Mouse (Mus musculus) kidney, embryonic 15.5 days (tissue): Measurements from ENCODE around the gene Palm. TPM values are rescaled to one million over a fixed set of nuclear protein-coding genes. Genes with fewer than 3 reads are reported as not detected.

Source experiments
- ATAC-seq: fragments of 200-750 bp; cut with Nextera tagmentation; replicated peaks from 2 replicates; pipeline ENCODE4 v1.8.0; 2017; ENCODE audit warnings: moderate TSS enrichment; ENCODE audit not compliant: low FRiP score
- H3K27ac ChIP-seq: fragments of 300-500 bp; sonication (generic); 2 replicates; pipeline ENCODE4 v1.5.1; 2015; ENCODE audit warnings: mild to moderate bottlenecking, inconsistent platforms
- H3K27me3 ChIP-seq: fragments of 300-500 bp; sonication (generic); 2 replicates; pipeline ENCODE4 v1.6.1; 2015; ENCODE audit warnings: inconsistent platforms
- H3K36me3 ChIP-seq: fragments of 300-500 bp; sonication (generic); 2 replicates; pipeline ENCODE4 v1.6.1; 2015; ENCODE audit warnings: inconsistent platforms
- H3K4me1 ChIP-seq: fragments of 300-500 bp; sonication (generic); 2 replicates; pipeline ENCODE4 v1.6.1; 2015; ENCODE audit warnings: inconsistent platforms
- H3K4me2 ChIP-seq: fragments of 300-500 bp; sonication (generic); 2 replicates; pipeline ENCODE4 v1.6.1; 2015; ENCODE audit warnings: moderate library complexity, mild to moderate bottlenecking, inconsistent platforms
- H3K4me3 ChIP-seq: fragments of 300-500 bp; sonication (generic); replicated peaks from 2 replicates; pipeline ENCODE4 v1.5.1; 2015; ENCODE audit warnings: mild to moderate bottlenecking, inconsistent platforms
- H3K9ac ChIP-seq: fragments of 300-500 bp; sonication (generic); 2 replicates; pipeline ENCODE4 v1.6.1; 2015; ENCODE audit warnings: mild to moderate bottlenecking, inconsistent platforms
- H3K9me3 ChIP-seq: fragments of 300-500 bp; sonication (generic); replicated peaks from 2 replicates; pipeline ENCODE4 v1.6.1; 2016; ENCODE audit warnings: inconsistent platforms
- WGBS: fragments of 180-500 bp; shearing (Covaris S2); methylation state at CpG from one replicate; pipeline ENCODE4 v1.1.7; 2015; ENCODE audit warnings: mixed read lengths; 5-methylcytosine and 5-hydroxymethylcytosine counted together
- polyA plus RNA-seq: library from polyadenylated mRNA; unstranded; fragments of >200 nt; fragmentation: Nextera tagmentation; extraction: Ambion mirVana; gene quantifications from 2 replicates; pipeline ENCODE4 v1.2.1, GENCODE M21; 2015

The Palm gene
- polyA plus RNA-seq, 1 experiment from 2014 or later: 158 TPM

GRCm38 (mm10) chr10:79805636-79806035 is 12.3 kb downstream of the Palm start:
- H3K9me3 ChIP-seq: no peaks in the 10 kb centered on the region
- H3K4me2 ChIP-seq: peak overlapping the region; percentile 7; the same call in 1 of the 2 replicates
- 20% methylated on average over 11 of the region's 11 CpGs for WGBS
- H3K4me1 ChIP-seq: peaks cover 75% of the 10 kb centered on the region
- H3K36me3 ChIP-seq: peaks cover 40% of the 10 kb centered on the region
- no peaks in the 10 kb centered on the region for H3K27me3 ChIP-seq
- H3K4me3 ChIP-seq: no peak overlapping the region
- peak; percentile 30 for ATAC-seq
- H3K27ac ChIP-seq: peak overlapping the region; percentile 89
- no peak overlapping the region for H3K9ac ChIP-seq

DNA sequence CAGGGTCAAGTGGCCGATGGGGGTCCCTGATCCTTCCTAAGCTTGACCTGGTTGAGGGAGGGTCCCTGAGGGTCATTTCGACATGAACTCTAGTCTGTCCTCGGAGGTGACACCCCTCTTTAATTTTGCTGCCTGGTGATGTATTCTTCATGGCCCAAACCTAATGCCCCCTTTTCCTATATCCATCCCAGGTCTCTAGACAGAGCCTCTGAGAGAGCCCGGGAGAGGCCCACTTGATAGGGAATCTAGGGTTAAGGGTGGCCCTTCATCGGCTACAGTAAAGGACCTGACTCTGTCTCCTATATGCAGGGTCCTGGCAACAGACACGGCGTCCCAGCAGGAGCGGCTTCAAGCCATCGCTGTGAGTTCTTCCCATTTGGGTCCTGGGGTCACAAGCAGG is 13.0 kb downstream of the Palm start:
- no peak overlapping the region for H3K4me3 ChIP-seq
- H3K9ac ChIP-seq: no peak overlapping the region
- no peaks in the 10 kb centered on the region for H3K27me3 ChIP-seq
- no peaks in the 10 kb centered on the region for H3K9me3 ChIP-seq
- peaks cover 43% of the 10 kb centered on the region for H3K36me3 ChIP-seq
- no peak overlapping the region for H3K4me2 ChIP-seq
- WGBS: 72% methylated on average over 9 of the region's 9 CpGs
- no peak for ATAC-seq
- peaks cover 68% of the 10 kb centered on the region for H3K4me1 ChIP-seq
- peak overlapping the region; percentile 89; the same call in 1 of the 2 replicates for H3K27ac ChIP-seq

DNA sequence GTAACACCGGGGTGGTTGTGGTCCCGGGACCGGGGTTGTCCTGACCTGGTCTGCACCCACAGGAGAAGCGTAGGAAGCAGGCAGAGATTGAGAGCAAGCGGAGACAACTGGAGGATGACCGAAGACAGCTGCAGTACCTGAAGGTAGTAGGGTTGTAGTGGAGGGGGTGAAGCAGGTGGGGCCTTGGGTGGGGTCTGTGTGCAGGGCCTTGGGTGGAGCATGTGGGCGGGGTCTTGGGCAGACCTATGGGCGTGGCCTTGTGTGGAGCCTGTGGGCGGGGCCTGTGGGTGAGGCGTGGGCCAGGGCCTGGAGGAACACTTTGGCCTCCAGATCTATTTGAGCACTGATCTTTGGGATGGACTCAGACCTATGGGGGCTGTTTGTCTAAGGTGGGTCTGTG is 13.6 kb downstream of the Palm start:
- Histone ChIP-seq H3K4me3 (no peak overlapping the region), H3K27ac (peak overlapping the region; percentile 80), H3K9ac (no peak overlapping the region), H3K36me3 (peaks cover 49% of the 10 kb centered on the region), H3K27me3 (no peaks in the 10 kb centered on the region), H3K4me1 (peaks cover 64% of the 10 kb centered on the region), H3K9me3 (no peaks in the 10 kb centered on the region), H3K4me2 (no peak overlapping the region)
- 74% methylated on average over 10 of the region's 10 CpGs for WGBS
- no peak for ATAC-seq

DNA sequence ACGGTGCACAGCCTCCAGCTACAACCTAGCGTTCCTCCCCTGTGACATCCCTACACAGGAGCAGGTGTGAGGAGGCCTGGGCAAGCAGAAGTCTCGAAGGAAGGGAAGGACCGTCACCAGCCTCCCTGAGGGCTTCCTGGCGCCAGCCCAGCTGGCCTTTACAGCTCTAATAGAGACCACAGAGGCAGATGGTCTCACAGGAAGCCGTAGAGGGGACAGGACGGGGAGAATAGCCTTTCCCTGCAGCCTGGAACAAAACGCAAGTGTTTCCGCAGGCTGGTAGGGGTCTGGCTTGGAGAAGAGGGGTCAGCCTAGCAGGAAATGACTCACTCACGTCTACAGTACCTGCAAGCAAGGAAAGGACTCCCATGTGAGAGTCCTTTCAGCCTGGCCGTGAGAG is 14.5 kb downstream of the Palm start:
- Histone ChIP-seq H3K27ac (peak overlapping the region; percentile 80), H3K4me3 (no peak overlapping the region), H3K9me3 (no peaks in the 10 kb centered on the region), H3K9ac (no peak overlapping the region), H3K36me3 (peaks cover 55% of the 10 kb centered on the region), H3K4me2 (no peak overlapping the region), H3K27me3 (no peaks in the 10 kb centered on the region), H3K4me1 (peaks cover 62% of the 10 kb centered on the region)
- no peak for ATAC-seq
- WGBS: 47% methylated on average over 11 of the region's 11 CpGs

DNA sequence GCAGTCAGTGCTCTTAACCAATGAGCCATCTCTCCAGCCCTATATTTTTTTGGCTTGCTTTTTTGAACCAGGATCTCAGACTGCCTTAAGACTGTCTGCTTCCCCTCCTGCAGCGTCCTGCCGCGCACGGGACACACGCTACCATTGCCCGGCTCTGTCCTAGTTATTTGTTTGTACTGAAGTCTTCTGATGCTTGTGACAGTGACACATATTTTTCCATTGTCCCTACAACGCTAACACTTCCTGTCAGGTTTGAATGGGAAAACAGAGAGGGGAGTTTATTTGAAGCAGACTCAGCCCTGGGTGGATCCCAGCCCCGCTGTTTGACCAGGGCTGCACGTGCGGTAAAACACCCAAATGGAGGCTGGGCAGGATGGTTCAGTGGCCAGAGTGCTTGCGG is 15.4 kb downstream of the Palm start:
- peak overlapping the region; percentile 80 for H3K27ac ChIP-seq
- 85% methylated on average over 11 of the region's 11 CpGs for WGBS

DNA sequence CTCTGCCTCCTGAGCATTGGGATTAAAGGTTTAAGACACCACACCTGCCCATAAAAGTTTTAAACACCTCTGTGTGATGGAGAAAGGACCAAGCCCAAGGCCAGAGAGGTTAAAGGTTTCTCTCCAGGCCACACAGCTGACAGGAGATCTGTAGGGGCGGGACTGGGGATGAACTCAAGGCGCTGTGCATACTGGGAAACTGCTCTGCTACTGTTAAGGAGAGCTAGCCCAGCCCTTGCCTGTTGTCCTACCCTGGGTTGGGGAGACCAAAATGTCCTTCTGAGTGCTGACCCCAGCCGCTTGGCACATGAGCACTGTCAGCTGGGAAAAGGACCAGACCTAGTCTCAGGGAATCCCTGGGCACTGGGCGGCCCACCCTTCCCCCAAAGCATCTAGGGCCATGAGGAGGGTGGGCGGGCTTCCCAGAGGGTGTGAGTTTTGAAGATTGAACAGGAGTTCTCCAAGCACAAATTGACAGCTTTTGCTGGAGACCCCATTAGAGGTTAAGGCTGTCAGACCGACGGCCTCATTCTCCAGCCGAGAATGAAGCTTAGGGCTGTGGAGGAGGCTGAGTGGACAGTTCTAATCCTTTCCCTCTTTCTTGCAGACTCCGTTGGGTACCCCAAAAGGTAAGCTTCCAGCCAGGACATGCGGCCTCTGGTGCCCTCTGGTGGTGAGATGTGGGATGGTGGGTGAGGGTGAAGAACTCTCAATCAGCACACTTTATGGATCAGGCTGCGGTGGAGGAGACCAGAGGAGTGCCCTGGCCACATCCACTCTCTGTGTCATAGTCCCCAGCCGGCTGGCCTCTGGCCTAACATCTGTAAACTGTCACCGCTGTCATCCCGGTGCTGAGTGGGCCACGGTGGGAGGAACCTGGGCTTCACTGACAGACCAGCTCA is 18.6 kb downstream of the Palm start:
- H3K9ac ChIP-seq: no peak overlapping the region
- H3K27me3 ChIP-seq: no peaks in the 10 kb centered on the region
- ATAC-seq: peak; percentile 13
- peaks cover 76% of the 10 kb centered on the region for H3K36me3 ChIP-seq
- no peak overlapping the region; the same call in 1 of the 2 replicates for H3K27ac ChIP-seq
- no peaks in the 10 kb centered on the region for H3K9me3 ChIP-seq
- 26% methylated on average over 15 of the region's 15 CpGs for WGBS
- no peak overlapping the region for H3K4me3 ChIP-seq
- no peak overlapping the region for H3K4me2 ChIP-seq
- H3K4me1 ChIP-seq: peaks cover 42% of the 10 kb centered on the region

More for the DNA sequence above, 15.4 kb downstream of the Palm start:
- Histone ChIP-seq H3K9me3 (no peaks in the 10 kb centered on the region), H3K4me2 (no peak overlapping the region), H3K4me3 (no peak overlapping the region), H3K36me3 (peaks cover 58% of the 10 kb centered on the region), H3K4me1 (peaks cover 53% of the 10 kb centered on the region), H3K9ac (no peak overlapping the region), H3K27me3 (no peaks in the 10 kb centered on the region)
- ATAC-seq: no peak

DNA sequence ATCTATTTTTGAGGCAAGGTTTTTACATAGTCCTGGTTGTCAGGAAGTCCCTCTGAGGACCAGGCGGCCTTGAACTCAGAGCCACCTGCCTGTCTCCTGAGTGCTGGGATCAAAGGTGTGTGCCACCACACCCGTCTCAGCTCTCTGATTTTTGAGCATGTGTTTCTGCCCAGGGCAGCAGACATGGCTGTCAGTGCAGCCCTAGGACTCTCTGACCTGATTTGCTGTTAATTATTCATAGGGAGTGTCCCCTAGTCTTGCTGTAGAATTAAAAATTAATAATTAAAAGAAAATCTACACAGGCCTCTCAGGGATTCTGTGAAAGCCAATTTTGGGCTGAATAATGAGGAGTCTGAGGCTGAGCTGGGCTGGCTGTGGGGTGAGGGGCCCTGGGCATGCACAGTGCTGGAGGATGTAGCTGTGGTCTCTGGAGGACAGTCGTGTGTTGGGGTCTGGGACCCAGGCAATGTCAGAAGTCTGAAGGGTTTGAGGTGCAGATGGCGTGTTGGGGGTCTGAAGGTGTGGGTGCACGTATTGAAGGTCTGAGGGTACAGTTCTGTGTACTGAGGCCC is 21.0 kb downstream of the Palm start:
- Histone ChIP-seq H3K4me3 (no peak overlapping the region), H3K36me3 (peaks cover 63% of the 10 kb centered on the region), H3K27ac (peak overlapping the region; percentile 93), H3K9ac (no peak overlapping the region), H3K4me2 (peak overlapping the region; percentile 40), H3K9me3 (no peaks in the 10 kb centered on the region), H3K27me3 (no peaks in the 10 kb centered on the region), H3K4me1 (peaks cover 34% of the 10 kb centered on the region)
- peak; percentile 73 for ATAC-seq
- WGBS: 65% methylated on average over 5 of the region's 5 CpGs

GRCm38 (mm10) chr10:79815671-79816494 is 22.5 kb downstream of the Palm start:
- H3K27ac ChIP-seq: peak overlapping the region; percentile 93
- no peaks in the 10 kb centered on the region for H3K27me3 ChIP-seq
- peaks cover 47% of the 10 kb centered on the region for H3K4me1 ChIP-seq
- 74% methylated on average over 12 of the region's 12 CpGs for WGBS
- no peaks in the 10 kb centered on the region for H3K9me3 ChIP-seq
- H3K4me2 ChIP-seq: peak overlapping the region; percentile 40
- H3K9ac ChIP-seq: no peak overlapping the region
- no peak overlapping the region; the same call in 1 of the 2 replicates for H3K4me3 ChIP-seq
- peak; percentile 41 for ATAC-seq
- H3K36me3 ChIP-seq: peaks cover 59% of the 10 kb centered on the region

GRCm38 (mm10) chr10:79817111-79817510 is 23.7 kb downstream of the Palm start:
- Histone ChIP-seq H3K4me1 (peaks cover 55% of the 10 kb centered on the region), H3K4me2 (no peak overlapping the region), H3K9ac (no peak overlapping the region), H3K27ac (peak overlapping the region; percentile 93; the same call in 1 of the 2 replicates), H3K36me3 (peaks cover 47% of the 10 kb centered on the region), H3K9me3 (no peaks in the 10 kb centered on the region), H3K4me3 (no peak overlapping the region), H3K27me3 (no peaks in the 10 kb centered on the region)
- ATAC-seq: no peak
- WGBS: 83% methylated on average over 2 of the region's 2 CpGs

DNA sequence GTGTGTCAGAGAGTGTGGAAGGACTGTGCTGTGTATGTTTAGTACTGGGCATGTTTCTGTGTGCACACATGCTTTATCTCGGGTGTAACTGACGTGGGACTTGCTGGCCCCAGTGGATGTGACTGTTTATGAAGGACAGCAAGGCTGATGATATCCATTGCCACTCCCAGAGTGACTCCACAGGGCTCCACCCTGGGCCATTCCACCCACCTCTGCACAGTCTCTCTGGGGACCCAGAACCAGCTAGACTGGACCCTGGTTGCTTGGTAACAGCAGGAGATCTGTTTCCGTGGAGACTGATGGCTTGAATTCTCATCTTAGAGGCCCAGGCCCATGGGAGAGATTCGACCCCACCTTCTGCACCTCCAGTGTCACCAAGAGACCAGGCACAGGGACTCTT is 24.9 kb downstream of the Palm start:
- H3K36me3 ChIP-seq: peaks cover 40% of the 10 kb centered on the region
- 73% methylated on average over 4 of the region's 4 CpGs for whole genome bisulfite sequencing
- 0 out of 2 replicates have a peak overlapping the region, but pooled peaks have one; percentile 1 for H3K27ac ChIP-seq
- H3K9ac ChIP-seq: no peak overlapping the region
- no peak overlapping the region for H3K4me2 ChIP-seq
- H3K27me3 ChIP-seq: no peaks in the 10 kb centered on the region
- ATAC-seq: no peak
- H3K4me1 ChIP-seq: peaks cover 61% of the 10 kb centered on the region
- H3K4me3 ChIP-seq: no peak overlapping the region
- no peaks in the 10 kb centered on the region for H3K9me3 ChIP-seq

- Histone ChIP-seq H3K4me2 (no peak overlapping the region), H3K36me3 (peaks cover 40% of the 10 kb centered on the region), H3K27me3 (no peaks in the 10 kb centered on the region), H3K9me3 (no peaks in the 10 kb centered on the region), H3K4me3 (no peak overlapping the region), H3K27ac (peak overlapping the region; percentile 83; the same call in 1 of the 2 replicates), H3K4me1 (peaks cover 69% of the 10 kb centered on the region), H3K9ac (no peak overlapping the region)
- 92% methylated on average over 17 of the region's 17 CpGs for WGBS
- no peak for ATAC-seq
These were observed 26.2 kb downstream of the Palm start for GRCm38 (mm10) chr10:79819606-79820005.
